Mouse (Mus musculus): ENCODE data around the gene Slc41a2. TPM values are rescaled to one million over a fixed set of nuclear protein-coding genes. Genes with fewer than 3 reads are reported as not detected.
A peak's percentile ranks its signal among the peaks of the same experiment; 100 is the strongest.
"Not testable (repeated sequence)": the region's sequence is repeated elsewhere in the genome, so short reads cannot be mapped to it uniquely, and the experiment has no call there.

The Slc41a2 gene
- polyA plus RNA-seq, 1 experiment from 2014 or later, result 0.97 TPM

DNA sequence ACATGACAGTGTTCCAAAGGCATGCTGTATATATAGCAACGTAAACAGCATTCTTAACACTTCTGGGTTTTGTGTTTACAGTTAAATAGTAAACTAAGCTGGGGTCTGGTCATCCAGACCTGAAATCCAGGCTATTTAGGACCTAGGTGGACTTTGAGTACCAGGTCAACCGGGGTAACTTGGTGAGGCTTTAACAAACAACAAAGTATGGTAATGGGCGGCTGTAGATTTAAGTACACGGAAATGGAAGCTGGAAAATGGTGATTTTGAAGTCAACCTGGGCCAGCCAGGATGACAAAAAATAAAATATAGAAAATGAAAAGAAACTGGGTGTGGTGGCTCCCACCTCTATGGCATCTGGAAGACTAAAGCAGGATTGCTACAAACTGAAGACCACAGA, 21.8 kb upstream of the Slc41a2 start:
- Histone ChIP-seq H3K9ac (ENCODE audit: low read length) (peak overlapping the region; percentile 46; the same call in 1 of the 2 replicates), H3K36me3 (ENCODE audit: control insufficient read depth, insufficient read depth, low read length) (peaks cover 2% of the 10 kb centered on the region; the same call in 1 of the 2 replicates), H3K4me2 (ENCODE audit: low read depth) (peak overlapping the region; percentile 70), H3K4me1 (ENCODE audit: control insufficient read depth, insufficient read depth, low read length) (peaks cover 7% of the 10 kb centered on the region), H3K9me3 (ENCODE audit: control insufficient read depth, low read length) (no peaks in the 10 kb centered on the region), H3K27ac (ENCODE audit: low read depth, low read length) (no peak overlapping the region), H3K4me3 (ENCODE audit: low read depth, low read length) (peak overlapping the region; percentile 91), H3K27me3 (ENCODE audit: control insufficient read depth, insufficient read depth, low read length) (no peaks in the 10 kb centered on the region)
- ATAC-seq (ENCODE audit: insufficient read depth, low FRiP score, low TSS enrichment), result no peak
- 94% methylated on average over 4 of the region's 4 CpGs for WGBS
- DNase-seq (ENCODE audit: low spot score), result no peak

DNA sequence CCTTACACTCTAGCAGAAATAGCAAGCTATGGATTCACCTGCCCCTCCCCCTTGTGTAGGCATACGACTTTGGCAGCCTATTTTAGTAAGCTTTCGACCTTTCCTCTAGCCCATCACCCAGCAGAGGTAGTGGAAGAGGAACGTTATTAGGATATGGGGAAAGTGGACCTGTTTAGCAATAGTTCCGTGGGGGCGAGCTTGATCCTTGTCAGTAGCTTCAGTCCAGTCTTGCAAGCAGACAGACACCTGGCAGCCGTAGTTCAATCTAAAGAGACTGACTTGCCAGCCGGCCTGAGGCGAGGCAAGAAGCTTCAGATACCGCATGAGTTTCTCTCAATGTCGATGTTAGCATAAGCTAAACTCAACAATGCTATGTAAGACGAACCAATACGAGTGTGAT, 18.7 kb upstream of the Slc41a2 start:
- Histone ChIP-seq H3K4me1 (ENCODE audit: control insufficient read depth, insufficient read depth, low read length) (peaks cover 5% of the 10 kb centered on the region), H3K4me2 (ENCODE audit: low read depth) (no peak overlapping the region), H3K27ac (ENCODE audit: low read depth, low read length) (no peak overlapping the region), H3K9me3 (ENCODE audit: control insufficient read depth, low read length) (no peaks in the 10 kb centered on the region), H3K36me3 (ENCODE audit: control insufficient read depth, insufficient read depth, low read length) (no peaks in the 10 kb centered on the region), H3K27me3 (ENCODE audit: control insufficient read depth, insufficient read depth, low read length) (no peaks in the 10 kb centered on the region), H3K4me3 (ENCODE audit: low read depth, low read length) (no peak overlapping the region), H3K9ac (ENCODE audit: low read length) (no peak overlapping the region)
- ATAC-seq (ENCODE audit: insufficient read depth, low FRiP score, low TSS enrichment) (no peak), DNase-seq (ENCODE audit: low spot score) (no peak)
- 87% methylated on average over 12 of the region's 12 CpGs for WGBS

DNA sequence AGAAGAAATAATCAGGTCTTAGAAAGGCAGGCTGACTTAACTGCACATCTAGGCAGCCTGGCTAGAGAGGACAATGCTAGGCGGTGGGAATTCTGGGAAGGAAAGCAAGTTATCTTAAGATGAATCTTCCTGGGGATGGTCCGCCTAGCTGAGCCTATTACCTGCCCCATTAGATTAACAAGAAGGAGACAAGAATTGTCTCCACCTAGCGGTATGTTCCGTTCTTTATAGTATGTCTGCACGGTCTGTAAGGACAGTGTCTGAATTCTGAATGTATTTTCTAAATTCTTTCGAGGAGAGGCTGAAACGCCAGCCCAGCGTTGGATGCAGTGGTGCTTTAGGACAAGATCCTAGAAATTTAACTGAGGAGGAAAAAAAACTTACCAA, 16.6 kb upstream of the Slc41a2 start:
- Histone ChIP-seq H3K36me3 (ENCODE audit: control insufficient read depth, insufficient read depth, low read length) (no peaks in the 10 kb centered on the region), H3K27ac (ENCODE audit: low read depth, low read length) (no peak overlapping the region), H3K4me1 (ENCODE audit: control insufficient read depth, insufficient read depth, low read length) (no peaks in the 10 kb centered on the region), H3K9ac (ENCODE audit: low read length) (no peak overlapping the region), H3K27me3 (ENCODE audit: control insufficient read depth, insufficient read depth, low read length) (no peaks in the 10 kb centered on the region), H3K4me2 (ENCODE audit: low read depth) (no peak overlapping the region), H3K9me3 (ENCODE audit: control insufficient read depth, low read length) (no peaks in the 10 kb centered on the region), H3K4me3 (ENCODE audit: low read depth, low read length) (no peak overlapping the region)
- 79% methylated on average over 8 of the region's 8 CpGs for WGBS
- DNase-seq (ENCODE audit: low spot score) (no peak), ATAC-seq (ENCODE audit: insufficient read depth, low FRiP score, low TSS enrichment) (no peak)

DNA sequence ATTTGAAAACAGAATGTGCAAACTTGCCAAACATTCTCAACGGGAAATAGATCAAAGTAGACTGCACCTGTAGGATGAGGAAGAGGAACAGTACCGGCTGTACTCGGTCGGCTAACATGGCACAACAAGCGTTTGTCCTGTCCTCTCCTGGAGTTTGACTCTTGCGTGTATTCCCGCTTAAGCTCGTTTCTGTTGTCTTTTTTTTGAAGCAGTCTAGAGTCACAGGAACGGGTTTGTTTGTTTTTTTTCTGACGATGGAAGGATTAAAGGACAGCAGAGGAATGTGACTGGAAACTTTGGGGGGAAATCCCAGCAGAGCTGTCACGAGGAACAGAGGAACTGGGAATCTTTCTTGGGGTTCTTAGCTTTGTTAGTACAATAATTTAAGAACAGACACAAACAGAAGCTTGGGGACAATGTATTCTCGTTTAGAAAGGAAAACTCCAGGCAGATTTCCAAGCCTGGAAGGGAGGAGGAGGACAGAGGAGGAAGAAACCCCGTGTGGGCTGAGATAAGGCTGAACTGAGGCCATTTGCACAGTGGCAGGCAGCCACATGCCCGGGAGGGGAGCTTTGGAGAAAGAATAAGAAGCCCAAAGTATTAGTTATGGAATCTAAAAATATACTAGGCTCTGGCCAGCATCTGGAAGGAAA, 16.1 kb upstream of the Slc41a2 start:
- Histone ChIP-seq H3K4me3 (ENCODE audit: low read depth, low read length) (no peak overlapping the region), H3K27ac (ENCODE audit: low read depth, low read length) (no peak overlapping the region), H3K4me2 (ENCODE audit: low read depth) (no peak overlapping the region), H3K4me1 (ENCODE audit: control insufficient read depth, insufficient read depth, low read length) (no peaks in the 10 kb centered on the region), H3K9ac (ENCODE audit: low read length) (no peak overlapping the region), H3K36me3 (ENCODE audit: control insufficient read depth, insufficient read depth, low read length) (no peaks in the 10 kb centered on the region), H3K9me3 (ENCODE audit: control insufficient read depth, low read length) (no peaks in the 10 kb centered on the region), H3K27me3 (ENCODE audit: control insufficient read depth, insufficient read depth, low read length) (no peaks in the 10 kb centered on the region)
- ATAC-seq (ENCODE audit: insufficient read depth, low FRiP score, low TSS enrichment), result no peak
- no peak for DNase-seq (ENCODE audit: low spot score)
- 63% methylated on average over 14 of the region's 14 CpGs for WGBS

DNA sequence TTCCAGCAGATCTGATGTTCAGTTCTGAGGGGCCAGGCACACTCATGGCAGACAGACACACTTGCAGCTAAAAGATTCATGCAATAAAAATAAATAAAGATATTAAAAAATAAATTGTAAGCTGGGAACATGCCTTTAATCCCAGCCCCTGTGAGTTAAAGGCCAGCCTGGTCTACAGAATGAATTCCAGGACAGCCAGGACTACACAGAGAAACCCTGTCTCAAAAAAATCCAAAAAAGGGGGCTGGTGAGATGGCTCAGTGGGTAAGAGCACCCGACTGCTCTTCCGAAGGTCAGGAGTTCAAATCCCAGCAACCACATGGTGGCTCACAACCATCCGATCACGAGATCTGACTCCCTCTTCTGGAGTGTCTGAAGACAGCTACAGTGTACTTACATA, 14.1 kb upstream of the Slc41a2 start:
- not testable (repeated sequence) for H3K4me1 ChIP-seq (ENCODE audit: control insufficient read depth, insufficient read depth, low read length); H3K9me3 ChIP-seq (ENCODE audit: control insufficient read depth, low read length); H3K36me3 ChIP-seq (ENCODE audit: control insufficient read depth, insufficient read depth, low read length); DNase-seq (ENCODE audit: low spot score); H3K9ac ChIP-seq (ENCODE audit: low read length); ATAC-seq (ENCODE audit: insufficient read depth, low FRiP score, low TSS enrichment); H3K27ac ChIP-seq (ENCODE audit: low read depth, low read length); H3K4me3 ChIP-seq (ENCODE audit: low read depth, low read length); H3K27me3 ChIP-seq (ENCODE audit: control insufficient read depth, insufficient read depth, low read length); H3K4me2 ChIP-seq (ENCODE audit: low read depth)
- WGBS, result 76% methylated on average over 4 of the region's 4 CpGs

DNA sequence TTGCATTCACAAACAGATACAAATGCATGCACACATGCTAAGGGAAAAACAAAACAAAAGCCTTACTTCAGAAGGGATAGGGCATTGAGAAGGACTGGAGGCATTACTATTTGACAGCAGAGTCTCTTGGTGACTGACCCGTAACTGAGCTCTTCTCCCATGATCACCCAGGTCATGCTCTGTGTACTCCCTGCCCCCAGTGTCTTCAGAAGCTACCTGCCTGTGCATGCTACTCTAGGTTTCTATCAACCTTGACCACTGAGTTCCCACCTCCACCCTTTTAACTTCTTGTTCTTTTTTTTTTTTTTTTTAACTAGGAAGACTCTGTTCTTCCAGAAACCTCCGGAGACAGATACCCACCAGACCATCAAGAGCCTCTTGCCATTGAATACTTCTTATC, 13.0 kb upstream of the Slc41a2 start:
- WGBS, result 92% methylated on average over 2 of the region's 2 CpGs
- Histone ChIP-seq H3K4me3 (ENCODE audit: low read depth, low read length) (no peak overlapping the region), H3K4me2 (ENCODE audit: low read depth) (no peak overlapping the region), H3K27me3 (ENCODE audit: control insufficient read depth, insufficient read depth, low read length) (no peaks in the 10 kb centered on the region), H3K27ac (ENCODE audit: low read depth, low read length) (no peak overlapping the region), H3K9ac (ENCODE audit: low read length) (no peak overlapping the region), H3K36me3 (ENCODE audit: control insufficient read depth, insufficient read depth, low read length) (no peaks in the 10 kb centered on the region), H3K4me1 (ENCODE audit: control insufficient read depth, insufficient read depth, low read length) (no peaks in the 10 kb centered on the region), H3K9me3 (ENCODE audit: control insufficient read depth, low read length) (no peaks in the 10 kb centered on the region)
- no peak for DNase-seq (ENCODE audit: low spot score)
- no peak for ATAC-seq (ENCODE audit: insufficient read depth, low FRiP score, low TSS enrichment)

DNA sequence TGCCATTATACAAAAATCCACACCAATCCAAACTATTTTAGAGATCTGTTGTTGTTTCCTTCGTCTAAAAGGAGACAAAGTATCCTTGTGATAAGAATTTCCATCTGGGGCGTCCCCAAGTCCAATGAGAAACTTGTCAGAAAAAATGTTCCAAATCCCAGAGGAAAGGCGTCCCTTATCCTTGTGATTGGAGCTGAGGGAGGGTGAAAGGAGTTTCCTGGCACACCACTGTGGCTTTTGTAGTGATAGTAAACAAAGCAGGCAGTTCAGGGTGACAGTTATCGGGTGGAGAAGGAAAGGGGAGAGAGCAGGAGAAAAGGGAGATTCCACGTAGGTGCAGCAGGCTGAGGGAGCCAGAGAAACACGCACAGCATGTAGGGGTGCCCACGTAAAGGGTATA, 9.8 kb upstream of the Slc41a2 start:
- no peak overlapping the region for H3K9ac ChIP-seq (ENCODE audit: low read length)
- no peak overlapping the region for H3K4me2 ChIP-seq (ENCODE audit: low read depth)
- no peak for ATAC-seq (ENCODE audit: insufficient read depth, low FRiP score, low TSS enrichment)
- no peaks in the 10 kb centered on the region for H3K27me3 ChIP-seq (ENCODE audit: control insufficient read depth, insufficient read depth, low read length)
- H3K4me1 ChIP-seq (ENCODE audit: control insufficient read depth, insufficient read depth, low read length), result no peaks in the 10 kb centered on the region
- H3K36me3 ChIP-seq (ENCODE audit: control insufficient read depth, insufficient read depth, low read length), result no peaks in the 10 kb centered on the region
- no peak for DNase-seq (ENCODE audit: low spot score)
- H3K4me3 ChIP-seq (ENCODE audit: low read depth, low read length), result no peak overlapping the region
- WGBS, result 38% methylated on average over 7 of the region's 7 CpGs
- no peaks in the 10 kb centered on the region for H3K9me3 ChIP-seq (ENCODE audit: control insufficient read depth, low read length)
- no peak overlapping the region for H3K27ac ChIP-seq (ENCODE audit: low read depth, low read length)

DNA sequence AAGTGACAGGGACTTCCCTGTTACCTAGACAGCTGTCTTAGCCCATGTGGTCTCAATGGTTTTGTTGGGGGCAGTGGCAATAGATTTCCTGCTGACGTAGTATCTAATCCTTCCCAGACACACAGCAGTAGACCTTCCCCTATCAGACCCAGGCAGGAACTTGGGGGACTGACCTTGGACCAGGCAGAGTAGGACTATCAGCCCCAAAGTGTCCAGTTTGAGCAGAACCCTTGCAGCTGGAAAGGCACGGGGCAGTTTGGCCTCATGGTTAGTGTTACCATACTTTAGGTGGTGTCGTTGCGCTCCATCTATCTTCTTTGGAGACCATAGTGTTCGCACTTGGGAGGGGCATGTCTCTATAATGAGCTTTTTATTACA, 8.7 kb upstream of the Slc41a2 start:
- H3K27ac ChIP-seq (ENCODE audit: low read depth, low read length), result no peak overlapping the region
- H3K27me3 ChIP-seq (ENCODE audit: control insufficient read depth, insufficient read depth, low read length), result no peaks in the 10 kb centered on the region
- H3K36me3 ChIP-seq (ENCODE audit: control insufficient read depth, insufficient read depth, low read length), result no peaks in the 10 kb centered on the region
- no peak overlapping the region for H3K9ac ChIP-seq (ENCODE audit: low read length)
- no peaks in the 10 kb centered on the region for H3K9me3 ChIP-seq (ENCODE audit: control insufficient read depth, low read length)
- WGBS, result 83% methylated on average over 5 of the region's 5 CpGs
- no peak overlapping the region for H3K4me3 ChIP-seq (ENCODE audit: low read depth, low read length)
- H3K4me2 ChIP-seq (ENCODE audit: low read depth), result no peak overlapping the region
- ATAC-seq (ENCODE audit: insufficient read depth, low FRiP score, low TSS enrichment) (no peak), DNase-seq (ENCODE audit: low spot score) (no peak)
- no peaks in the 10 kb centered on the region for H3K4me1 ChIP-seq (ENCODE audit: control insufficient read depth, insufficient read depth, low read length)

DNA sequence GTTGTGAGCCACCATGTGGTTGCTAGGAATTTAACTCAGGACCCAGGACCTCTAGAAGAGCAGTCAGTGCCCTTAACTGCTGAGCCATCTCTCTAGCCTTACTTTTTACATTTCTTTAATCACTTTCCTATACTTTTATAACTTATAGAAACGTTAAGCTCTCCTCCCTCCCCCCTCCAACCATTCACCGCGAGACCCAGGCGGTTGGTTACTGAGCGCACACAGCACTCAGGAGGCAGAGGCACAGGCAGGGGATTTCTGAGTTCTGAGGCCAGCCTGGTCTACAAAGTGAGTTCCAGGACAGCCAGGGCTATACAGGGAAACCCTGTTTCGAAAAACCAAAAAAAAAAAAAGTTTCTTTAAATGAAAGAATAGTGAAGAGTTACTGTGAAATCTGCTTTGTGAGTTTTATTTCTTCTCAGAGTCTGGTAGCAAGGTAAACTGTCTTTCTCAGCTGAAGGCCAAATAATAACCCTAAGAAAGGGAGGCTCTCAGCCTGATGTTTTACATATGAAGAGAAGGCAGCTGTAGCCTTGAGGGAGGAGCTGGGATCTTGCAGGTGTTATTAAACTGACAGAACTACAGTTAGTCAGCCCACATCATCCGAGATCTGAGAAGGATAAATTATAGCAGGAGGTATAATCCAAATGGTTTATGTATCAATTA, 8.1 kb upstream of the Slc41a2 start:
- H3K9me3 ChIP-seq (ENCODE audit: control insufficient read depth, low read length), result no peaks in the 10 kb centered on the region
- WGBS, result 32% methylated on average over 7 of the region's 7 CpGs
- no peaks in the 10 kb centered on the region for H3K27me3 ChIP-seq (ENCODE audit: control insufficient read depth, insufficient read depth, low read length)
- H3K4me2 ChIP-seq (ENCODE audit: low read depth), result no peak overlapping the region
- ATAC-seq (ENCODE audit: insufficient read depth, low FRiP score, low TSS enrichment) (no peak), DNase-seq (ENCODE audit: low spot score) (no peak)
- H3K4me1 ChIP-seq (ENCODE audit: control insufficient read depth, insufficient read depth, low read length), result no peaks in the 10 kb centered on the region
- no peak overlapping the region for H3K27ac ChIP-seq (ENCODE audit: low read depth, low read length)
- no peak overlapping the region for H3K4me3 ChIP-seq (ENCODE audit: low read depth, low read length)
- H3K9ac ChIP-seq (ENCODE audit: low read length), result no peak overlapping the region
- H3K36me3 ChIP-seq (ENCODE audit: control insufficient read depth, insufficient read depth, low read length), result no peaks in the 10 kb centered on the region

Measured in neural tube, embryonic 11.5 days (tissue).